Mouse (Mus musculus): Measurements from ENCODE around the gene Capn9. TPM values are rescaled to one million over a fixed set of nuclear protein-coding genes. Genes with fewer than 3 reads are reported as not detected.
A peak's percentile ranks its signal among the peaks of the same experiment; 100 is the strongest.

Gene Capn9
- polyA plus RNA-seq, 1 experiment from 2014 or later: 0.39 TPM

- no peaks in the 10 kb centered on the region for H3K27me3 ChIP-seq (ENCODE audit: control insufficient read depth, insufficient read depth, low read length)
- H3K27ac ChIP-seq (ENCODE audit: low read length): no peak overlapping the region
- H3K4me1 ChIP-seq (ENCODE audit: control insufficient read depth, insufficient read depth, low read length): 0 out of 2 replicates have a peak, but pooled peaks cover 4% of the 10 kb centered on the region
- H3K9me3 ChIP-seq (replicated peaks; ENCODE audit: control insufficient read depth, low read length): no peaks in the 10 kb centered on the region
- H3K36me3 ChIP-seq (ENCODE audit: control insufficient read depth, insufficient read depth): no peaks in the 10 kb centered on the region
- no peak overlapping the region for H3K4me3 ChIP-seq (ENCODE audit: low read length)
- WGBS: 84% methylated on average over 9 of the region's 9 CpGs
- H3K9ac ChIP-seq (ENCODE audit: low read length): no peak overlapping the region
- no peak for ATAC-seq (replicated peaks; ENCODE audit: extremely low read depth, insufficient read depth, low FRiP score)
- H3K4me2 ChIP-seq (ENCODE audit: low read depth, low read length): no peak overlapping the region
Measured at GRCm38 (mm10) chr8:124626251-124626650, 50.3 kb downstream of the Capn9 start.

GRCm38 (mm10) chr8:124630489-124630888 is 54.6 kb downstream of the Capn9 start:
- WGBS: 73% methylated on average over 6 of the region's 6 CpGs
- H3K9me3 ChIP-seq (replicated peaks; ENCODE audit: control insufficient read depth, low read length): no peaks in the 10 kb centered on the region
- no peaks in the 10 kb centered on the region for H3K27me3 ChIP-seq (ENCODE audit: control insufficient read depth, insufficient read depth, low read length)
- H3K36me3 ChIP-seq (ENCODE audit: control insufficient read depth, insufficient read depth): peaks cover 2% of the 10 kb centered on the region
- no peak overlapping the region for H3K27ac ChIP-seq (ENCODE audit: low read length)
- H3K4me1 ChIP-seq (ENCODE audit: control insufficient read depth, insufficient read depth, low read length): peaks cover 29% of the 10 kb centered on the region
- no peak overlapping the region for H3K4me2 ChIP-seq (ENCODE audit: low read depth, low read length)
- ATAC-seq (replicated peaks; ENCODE audit: extremely low read depth, insufficient read depth, low FRiP score): no peak
- H3K4me3 ChIP-seq (ENCODE audit: low read length): no peak overlapping the region
- H3K9ac ChIP-seq (ENCODE audit: low read length): no peak overlapping the region

- H3K4me3 ChIP-seq (ENCODE audit: low read length): no peak overlapping the region
- H3K27ac ChIP-seq (ENCODE audit: low read length): 0 out of 2 replicates have a peak overlapping the region, but pooled peaks have one; percentile 7
- peaks cover 6% of the 10 kb centered on the region for H3K36me3 ChIP-seq (ENCODE audit: control insufficient read depth, insufficient read depth)
- no peak overlapping the region for H3K4me2 ChIP-seq (ENCODE audit: low read depth, low read length)
- no peak for ATAC-seq (replicated peaks; ENCODE audit: extremely low read depth, insufficient read depth, low FRiP score)
- WGBS: 73% methylated on average over 4 of the region's 4 CpGs
- no peaks in the 10 kb centered on the region for H3K9me3 ChIP-seq (replicated peaks; ENCODE audit: control insufficient read depth, low read length)
- no peak overlapping the region for H3K9ac ChIP-seq (ENCODE audit: low read length)
- no peaks in the 10 kb centered on the region for H3K27me3 ChIP-seq (ENCODE audit: control insufficient read depth, insufficient read depth, low read length)
- H3K4me1 ChIP-seq (ENCODE audit: control insufficient read depth, insufficient read depth, low read length): peaks cover 29% of the 10 kb centered on the region
Measured at GRCm38 (mm10) chr8:124630891-124631290, 55.0 kb downstream of the Capn9 start.

DNA sequence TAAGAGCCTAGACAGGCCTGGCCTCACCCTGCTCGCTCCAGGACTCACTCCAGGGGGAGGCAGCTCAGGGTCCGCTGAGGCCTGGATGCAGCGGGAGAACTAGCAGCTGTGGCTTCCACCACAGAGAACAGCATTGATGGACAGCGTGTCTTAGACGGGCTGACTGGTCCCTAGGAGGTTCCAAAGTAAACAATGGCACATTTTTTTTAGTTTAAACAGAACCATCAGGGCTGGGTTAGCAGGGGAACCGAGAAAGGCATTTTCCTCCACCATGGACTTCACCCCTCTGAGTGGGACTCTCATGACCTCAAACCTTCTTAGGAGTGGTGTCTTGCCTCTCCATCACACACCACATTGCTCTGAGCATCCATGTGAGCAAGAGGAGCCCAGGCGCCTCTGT is 56.1 kb downstream of the Capn9 start:
- no peak for ATAC-seq (replicated peaks; ENCODE audit: extremely low read depth, insufficient read depth, low FRiP score)
- Histone ChIP-seq H3K4me2 (ENCODE audit: low read depth, low read length) (no peak overlapping the region), H3K9ac (ENCODE audit: low read length) (no peak overlapping the region), H3K36me3 (ENCODE audit: control insufficient read depth, insufficient read depth) (peaks cover 16% of the 10 kb centered on the region), H3K9me3 (replicated peaks; ENCODE audit: control insufficient read depth, low read length) (no peaks in the 10 kb centered on the region), H3K4me3 (ENCODE audit: low read length) (no peak overlapping the region), H3K27me3 (ENCODE audit: control insufficient read depth, insufficient read depth, low read length) (no peaks in the 10 kb centered on the region), H3K4me1 (ENCODE audit: control insufficient read depth, insufficient read depth, low read length) (peaks cover 29% of the 10 kb centered on the region), H3K27ac (ENCODE audit: low read length) (peak overlapping the region; percentile 97)
- WGBS: 55% methylated on average over 7 of the region's 7 CpGs

DNA sequence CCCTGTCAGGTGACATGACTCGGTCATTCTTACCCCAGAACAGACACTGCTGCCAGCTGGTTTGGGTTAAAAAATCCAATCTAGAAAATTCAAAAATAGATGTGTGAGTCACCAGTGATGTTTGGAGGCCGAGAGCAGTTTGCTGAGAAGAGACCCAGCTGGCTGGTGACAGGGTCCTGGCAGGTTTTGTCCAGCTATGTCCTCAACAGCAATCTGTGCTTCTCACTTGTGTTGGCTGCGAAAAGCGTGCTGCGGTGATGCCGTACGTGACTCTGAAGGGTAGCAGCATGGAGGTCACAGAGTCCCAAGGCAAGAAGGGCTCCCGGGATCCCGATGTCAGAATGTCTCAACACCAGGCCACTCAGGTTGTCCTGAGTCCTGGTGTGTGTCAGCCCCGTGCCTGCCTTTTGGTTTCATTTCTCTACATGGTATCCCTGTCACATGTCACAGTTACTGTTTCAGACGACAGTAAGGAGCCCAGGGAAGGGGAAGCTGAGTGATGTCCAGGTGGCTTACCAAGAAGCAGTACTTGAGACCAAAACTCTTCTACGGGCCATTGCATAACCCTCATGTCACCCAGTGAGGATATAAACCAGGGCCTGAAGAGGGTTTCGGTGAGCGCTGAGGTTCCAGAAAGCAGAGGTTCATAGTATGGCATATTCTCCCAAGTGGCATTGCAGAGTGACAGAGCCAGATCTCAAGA is 57.2 kb downstream of the Capn9 start:
- Histone ChIP-seq H3K27ac (ENCODE audit: low read length) (peak overlapping the region; percentile 97), H3K36me3 (ENCODE audit: control insufficient read depth, insufficient read depth) (peaks cover 26% of the 10 kb centered on the region), H3K9me3 (replicated peaks; ENCODE audit: control insufficient read depth, low read length) (no peaks in the 10 kb centered on the region), H3K4me1 (ENCODE audit: control insufficient read depth, insufficient read depth, low read length) (peaks cover 29% of the 10 kb centered on the region), H3K4me2 (ENCODE audit: low read depth, low read length) (peak overlapping the region; percentile 32; the same call in 1 of the 2 replicates), H3K9ac (ENCODE audit: low read length) (peak overlapping the region; percentile 43), H3K27me3 (ENCODE audit: control insufficient read depth, insufficient read depth, low read length) (no peaks in the 10 kb centered on the region), H3K4me3 (ENCODE audit: low read length) (no peak overlapping the region)
- ATAC-seq (replicated peaks; ENCODE audit: extremely low read depth, insufficient read depth, low FRiP score): peak; percentile 84
- 39% methylated on average over 14 of the region's 14 CpGs for WGBS

- WGBS: 83% methylated on average over 13 of the region's 13 CpGs
- H3K36me3 ChIP-seq (ENCODE audit: control insufficient read depth, insufficient read depth): peaks cover 36% of the 10 kb centered on the region
Measured at GRCm38 (mm10) chr8:124634411-124635246, 58.7 kb downstream of the Capn9 start.

DNA sequence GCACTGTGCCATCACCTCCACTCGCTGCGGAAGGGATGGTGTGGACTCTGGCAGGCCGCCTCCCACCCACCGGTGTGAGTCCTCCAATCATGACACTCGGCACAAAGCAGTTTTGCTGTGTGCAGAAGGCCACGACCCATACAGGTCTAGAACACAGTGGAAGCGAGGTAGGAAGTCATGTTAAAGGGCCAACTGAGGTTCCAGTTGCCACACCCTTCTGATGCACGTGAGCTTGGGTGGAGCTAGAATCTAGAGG is 59.3 kb downstream of the Capn9 start:
- Histone ChIP-seq H3K27me3 (ENCODE audit: control insufficient read depth, insufficient read depth, low read length) (no peaks in the 10 kb centered on the region), H3K9ac (ENCODE audit: low read length) (no peak overlapping the region), H3K4me1 (ENCODE audit: control insufficient read depth, insufficient read depth, low read length) (peaks cover 29% of the 10 kb centered on the region), H3K4me2 (ENCODE audit: low read depth, low read length) (no peak overlapping the region), H3K27ac (ENCODE audit: low read length) (0 out of 2 replicates have a peak overlapping the region, but pooled peaks have one; percentile 27), H3K9me3 (replicated peaks; ENCODE audit: control insufficient read depth, low read length) (no peaks in the 10 kb centered on the region), H3K4me3 (ENCODE audit: low read length) (no peak overlapping the region), H3K36me3 (ENCODE audit: control insufficient read depth, insufficient read depth) (peaks cover 40% of the 10 kb centered on the region)
- no peak for ATAC-seq (replicated peaks; ENCODE audit: extremely low read depth, insufficient read depth, low FRiP score)
- WGBS: 80% methylated on average over 8 of the region's 8 CpGs

More at GRCm38 (mm10) chr8:124634411-124635246, 58.7 kb downstream of the Capn9 start:
- ATAC-seq (replicated peaks; ENCODE audit: extremely low read depth, insufficient read depth, low FRiP score): no peak
- H3K4me2 ChIP-seq (ENCODE audit: low read depth, low read length): no peak overlapping the region
- H3K4me3 ChIP-seq (ENCODE audit: low read length): no peak overlapping the region
- no peaks in the 10 kb centered on the region for H3K27me3 ChIP-seq (ENCODE audit: control insufficient read depth, insufficient read depth, low read length)
- H3K27ac ChIP-seq (ENCODE audit: low read length): peak overlapping the region; percentile 97
- peaks cover 29% of the 10 kb centered on the region for H3K4me1 ChIP-seq (ENCODE audit: control insufficient read depth, insufficient read depth, low read length)
- H3K9ac ChIP-seq (ENCODE audit: low read length): no peak overlapping the region
- H3K9me3 ChIP-seq (replicated peaks; ENCODE audit: control insufficient read depth, low read length): no peaks in the 10 kb centered on the region

DNA sequence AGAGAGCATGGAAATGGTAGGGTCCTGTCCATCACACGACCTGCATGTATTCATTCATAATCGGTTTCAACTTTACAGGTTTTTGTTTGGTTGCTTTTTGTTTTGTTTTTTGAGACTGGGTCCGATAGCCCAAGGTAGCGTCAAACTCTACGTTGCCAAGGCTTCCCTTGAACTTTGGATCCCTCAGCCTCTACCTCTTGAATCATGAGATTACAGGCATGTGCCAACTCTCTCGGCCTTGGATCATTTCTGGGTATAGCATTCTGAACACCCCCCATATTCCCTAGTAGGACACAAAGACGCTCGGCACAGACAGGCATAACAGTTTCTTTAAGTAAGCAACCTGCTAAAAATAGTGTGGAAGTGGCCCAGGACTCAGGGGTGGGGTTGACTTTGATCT is 65.7 kb downstream of the Capn9 start:
- no peak for ATAC-seq (replicated peaks; ENCODE audit: extremely low read depth, insufficient read depth, low FRiP score)
- Histone ChIP-seq H3K4me1 (ENCODE audit: control insufficient read depth, insufficient read depth, low read length) (peaks cover 46% of the 10 kb centered on the region), H3K4me3 (ENCODE audit: low read length) (no peak overlapping the region), H3K4me2 (ENCODE audit: low read depth, low read length) (no peak overlapping the region), H3K36me3 (ENCODE audit: control insufficient read depth, insufficient read depth) (peaks cover 33% of the 10 kb centered on the region), H3K9ac (ENCODE audit: low read length) (no peak overlapping the region), H3K9me3 (replicated peaks; ENCODE audit: control insufficient read depth, low read length) (no peaks in the 10 kb centered on the region), H3K27ac (ENCODE audit: low read length) (peak overlapping the region; percentile 98), H3K27me3 (ENCODE audit: control insufficient read depth, insufficient read depth, low read length) (no peaks in the 10 kb centered on the region)
- 75% methylated on average over 8 of the region's 8 CpGs for WGBS
